Mouse (Mus musculus): ENCODE results near the gene Trpc4. TPM values are rescaled to one million over a fixed set of nuclear protein-coding genes. Genes with fewer than 3 reads are reported as not detected.

Gene Trpc4
- polyA plus RNA-seq (2016; fragmentation: Nextera tagmentation; extraction: Ambion mirVana): 1.1 TPM in 2 replicates

- peaks cover 41% of the 10 kb centered on the region for H3K27me3 ChIP-seq (ENCODE audit: low read depth, poor library complexity, severe bottlenecking)
- H3K27ac ChIP-seq (replicated peaks): peak within 1 kb of the TSS; percentile 67
- H3K4me3 ChIP-seq: peak within 1 kb of the TSS; percentile 67
- no peaks in the 10 kb centered on the region for H3K36me3 ChIP-seq
- peaks cover 29% of the 10 kb centered on the region for H3K4me1 ChIP-seq
- H3K9me3 ChIP-seq (replicated peaks): no peaks in the 10 kb centered on the region
- under 1% methylated on average over 35 of the region's 36 CpGs for WGBS
- no peak for DNase-seq (ENCODE audit: low spot score)
Measured at GRCm38 (mm10) chr3:54155639-54156315, at the start of gene Trpc4. TSS of gene Trpc4 (plus strand) at chr3:54156035.

GRCm38 (mm10) chr3:54111489-54111888 lies 44.3 kb upstream of the Trpc4 start:
- no peaks in the 10 kb centered on the region for H3K36me3 ChIP-seq
- DNase-seq (ENCODE audit: low spot score): no peak
- no peaks in the 10 kb centered on the region for H3K9me3 ChIP-seq (replicated peaks)
- no peak overlapping the region for H3K4me3 ChIP-seq
- no peaks in the 10 kb centered on the region for H3K4me1 ChIP-seq
- 85% methylated on average over 9 of the region's 9 CpGs for WGBS
- no peak overlapping the region for H3K27ac ChIP-seq (replicated peaks)
- no peaks in the 10 kb centered on the region for H3K27me3 ChIP-seq (ENCODE audit: low read depth, poor library complexity, severe bottlenecking)

- H3K27ac ChIP-seq (replicated peaks): no peak overlapping the region
- no peaks in the 10 kb centered on the region for H3K9me3 ChIP-seq (replicated peaks)
- WGBS: 73% methylated on average over 5 of the region's 5 CpGs
- H3K4me1 ChIP-seq: no peaks in the 10 kb centered on the region
- DNase-seq (ENCODE audit: low spot score): no peak
- no peaks in the 10 kb centered on the region for H3K36me3 ChIP-seq
- H3K27me3 ChIP-seq (ENCODE audit: low read depth, poor library complexity, severe bottlenecking): no peaks in the 10 kb centered on the region
- no peak overlapping the region for H3K4me3 ChIP-seq
Measured at GRCm38 (mm10) chr3:54135376-54135775, 20.5 kb upstream of the Trpc4 start.

- Histone ChIP-seq H3K27ac (replicated peaks) (no peak overlapping the region), H3K27me3 (ENCODE audit: low read depth, poor library complexity, severe bottlenecking) (no peaks in the 10 kb centered on the region), H3K9me3 (replicated peaks) (no peaks in the 10 kb centered on the region), H3K4me1 (0 out of 2 replicates have a peak, but pooled peaks cover 4% of the 10 kb centered on the region), H3K36me3 (no peaks in the 10 kb centered on the region), H3K4me3 (no peak overlapping the region)
- no peak for DNase-seq (ENCODE audit: low spot score)
- 93% methylated on average over 2 of the region's 2 CpGs for WGBS
Measured at GRCm38 (mm10) chr3:54141376-54141775, 14.5 kb upstream of the Trpc4 start.

- Histone ChIP-seq H3K36me3 (no peaks in the 10 kb centered on the region), H3K9me3 (replicated peaks) (no peaks in the 10 kb centered on the region), H3K4me3 (peak overlapping the region; percentile 67), H3K27me3 (ENCODE audit: low read depth, poor library complexity, severe bottlenecking) (peaks cover 41% of the 10 kb centered on the region), H3K27ac (replicated peaks) (no peak overlapping the region), H3K4me1 (peaks cover 29% of the 10 kb centered on the region)
- 3% methylated on average over 16 of the region's 16 CpGs for WGBS
- peak; percentile 70 for DNase-seq (ENCODE audit: low spot score)
Measured at GRCm38 (mm10) chr3:54154844-54155638, 794 bp upstream of the Trpc4 start.

- no peaks in the 10 kb centered on the region for H3K9me3 ChIP-seq (replicated peaks)
- WGBS: under 1% methylated on average over 28 of the region's 28 CpGs
- DNase-seq (ENCODE audit: low spot score): peak; percentile 43
- peaks cover 29% of the 10 kb centered on the region for H3K4me1 ChIP-seq
- peaks cover 41% of the 10 kb centered on the region for H3K27me3 ChIP-seq (ENCODE audit: low read depth, poor library complexity, severe bottlenecking)
- H3K27ac ChIP-seq (replicated peaks): peak overlapping the region; percentile 67
- no peaks in the 10 kb centered on the region for H3K36me3 ChIP-seq
- H3K4me3 ChIP-seq: peak overlapping the region; percentile 67
Measured at GRCm38 (mm10) chr3:54156316-54157000, 623 bp downstream of the Trpc4 start.

GRCm38 (mm10) chr3:54170701-54171100 lies 14.9 kb downstream of the Trpc4 start:
- H3K27ac ChIP-seq (replicated peaks): no peak overlapping the region
- H3K36me3 ChIP-seq: no peaks in the 10 kb centered on the region
- no peaks in the 10 kb centered on the region for H3K9me3 ChIP-seq (replicated peaks)
- no peak for DNase-seq (ENCODE audit: low spot score)
- H3K4me1 ChIP-seq: no peaks in the 10 kb centered on the region
- no peaks in the 10 kb centered on the region for H3K27me3 ChIP-seq (ENCODE audit: low read depth, poor library complexity, severe bottlenecking)
- H3K4me3 ChIP-seq: no peak overlapping the region

- WGBS: 95% methylated on average over 1 of the region's 1 CpGs
- Histone ChIP-seq H3K27me3 (ENCODE audit: low read depth, poor library complexity, severe bottlenecking) (no peaks in the 10 kb centered on the region), H3K4me3 (no peak overlapping the region), H3K36me3 (no peaks in the 10 kb centered on the region), H3K9me3 (replicated peaks) (peaks cover 10% of the 10 kb centered on the region; the same call in 1 of the 2 replicates), H3K27ac (replicated peaks) (no peak overlapping the region), H3K4me1 (no peaks in the 10 kb centered on the region)
- no peak for DNase-seq (ENCODE audit: low spot score)
Measured at GRCm38 (mm10) chr3:54177296-54177695, 21.5 kb downstream of the Trpc4 start.

- H3K9me3 ChIP-seq (replicated peaks): no peaks in the 10 kb centered on the region
- 80% methylated on average over 6 of the region's 6 CpGs for WGBS
- H3K27ac ChIP-seq (replicated peaks): no peak overlapping the region
- no peak for DNase-seq (ENCODE audit: low spot score)
- no peaks in the 10 kb centered on the region for H3K36me3 ChIP-seq
- no peaks in the 10 kb centered on the region for H3K4me1 ChIP-seq
- H3K4me3 ChIP-seq: no peak overlapping the region
- H3K27me3 ChIP-seq (ENCODE audit: low read depth, poor library complexity, severe bottlenecking): no peaks in the 10 kb centered on the region
Measured at GRCm38 (mm10) chr3:54190932-54191668, 35.3 kb downstream of the Trpc4 start.

GRCm38 (mm10) chr3:54201231-54201630 lies 45.4 kb downstream of the Trpc4 start:
- H3K4me1 ChIP-seq: no peaks in the 10 kb centered on the region
- H3K27me3 ChIP-seq (ENCODE audit: low read depth, poor library complexity, severe bottlenecking): no peaks in the 10 kb centered on the region
- H3K9me3 ChIP-seq (replicated peaks): no peaks in the 10 kb centered on the region
- no peaks in the 10 kb centered on the region for H3K36me3 ChIP-seq
- no peak overlapping the region for H3K4me3 ChIP-seq
- 91% methylated on average over 5 of the region's 5 CpGs for WGBS
- no peak for DNase-seq (ENCODE audit: low spot score)
- no peak overlapping the region for H3K27ac ChIP-seq (replicated peaks)

GRCm38 (mm10) chr3:54204386-54204785 lies 48.6 kb downstream of the Trpc4 start:
- no peak overlapping the region for H3K27ac ChIP-seq (replicated peaks)
- H3K36me3 ChIP-seq: no peaks in the 10 kb centered on the region
- no peak for DNase-seq (ENCODE audit: low spot score)
- no peaks in the 10 kb centered on the region for H3K27me3 ChIP-seq (ENCODE audit: low read depth, poor library complexity, severe bottlenecking)
- WGBS: 87% methylated on average over 5 of the region's 5 CpGs
- H3K9me3 ChIP-seq (replicated peaks): no peaks in the 10 kb centered on the region
- H3K4me1 ChIP-seq: no peaks in the 10 kb centered on the region
- H3K4me3 ChIP-seq: no peak overlapping the region

- H3K36me3 ChIP-seq: no peaks in the 10 kb centered on the region
- 67% methylated on average over 3 of the region's 3 CpGs for WGBS
Measured at GRCm38 (mm10) chr3:54210112-54210511, 54.3 kb downstream of the Trpc4 start.

More at GRCm38 (mm10) chr3:54210112-54210511, 54.3 kb downstream of the Trpc4 start:
- Histone ChIP-seq H3K4me1 (no peaks in the 10 kb centered on the region), H3K27ac (replicated peaks) (no peak overlapping the region), H3K4me3 (no peak overlapping the region), H3K9me3 (replicated peaks) (no peaks in the 10 kb centered on the region), H3K27me3 (ENCODE audit: low read depth, poor library complexity, severe bottlenecking) (no peaks in the 10 kb centered on the region)
- no peak for DNase-seq (ENCODE audit: low spot score)
